Mouse (Mus musculus): Measurements from ENCODE around the gene Gtf3c2. TPM values are rescaled to one million over a fixed set of nuclear protein-coding genes. Genes with fewer than 3 reads are reported as not detected.
"Not testable (repeated sequence)": the region's sequence is repeated elsewhere in the genome, so short reads cannot be mapped to it uniquely, and the experiment has no call there.

Gtf3c2 gene
- total RNA-seq (2022): 10 to 100 TPM; 63.0 to 87.0 (median 67.8) TPM

- DNase-seq (ENCODE audit: low spot score in 2 of 2): peak; percentile 96
Observed at GRCm38 (mm10) chr5:31179766-31180630, at the start of gene Gtf3c2, which contains the start of gene Gm29609. Gtf3c2 (minus strand) TSS chr5:31180144. Gm29609 (minus strand) TSS chr5:31179911.

- no peak for DNase-seq (ENCODE audit: low spot score in 2 of 2)
Observed at GRCm38 (mm10) chr5:31226641-31227040, 46.7 kb upstream of the Gtf3c2 start.

- no peak for DNase-seq (ENCODE audit: low spot score in 2 of 2)
Observed at GRCm38 (mm10) chr5:31222696-31223095, 42.8 kb upstream of the Gtf3c2 start.

GRCm38 (mm10) chr5:31221304-31221945, 41.5 kb upstream of the Gtf3c2 start:
- DNase-seq (ENCODE audit: low spot score in 2 of 2): peak in 1 of 2 experiments; percentile 26

DNA sequence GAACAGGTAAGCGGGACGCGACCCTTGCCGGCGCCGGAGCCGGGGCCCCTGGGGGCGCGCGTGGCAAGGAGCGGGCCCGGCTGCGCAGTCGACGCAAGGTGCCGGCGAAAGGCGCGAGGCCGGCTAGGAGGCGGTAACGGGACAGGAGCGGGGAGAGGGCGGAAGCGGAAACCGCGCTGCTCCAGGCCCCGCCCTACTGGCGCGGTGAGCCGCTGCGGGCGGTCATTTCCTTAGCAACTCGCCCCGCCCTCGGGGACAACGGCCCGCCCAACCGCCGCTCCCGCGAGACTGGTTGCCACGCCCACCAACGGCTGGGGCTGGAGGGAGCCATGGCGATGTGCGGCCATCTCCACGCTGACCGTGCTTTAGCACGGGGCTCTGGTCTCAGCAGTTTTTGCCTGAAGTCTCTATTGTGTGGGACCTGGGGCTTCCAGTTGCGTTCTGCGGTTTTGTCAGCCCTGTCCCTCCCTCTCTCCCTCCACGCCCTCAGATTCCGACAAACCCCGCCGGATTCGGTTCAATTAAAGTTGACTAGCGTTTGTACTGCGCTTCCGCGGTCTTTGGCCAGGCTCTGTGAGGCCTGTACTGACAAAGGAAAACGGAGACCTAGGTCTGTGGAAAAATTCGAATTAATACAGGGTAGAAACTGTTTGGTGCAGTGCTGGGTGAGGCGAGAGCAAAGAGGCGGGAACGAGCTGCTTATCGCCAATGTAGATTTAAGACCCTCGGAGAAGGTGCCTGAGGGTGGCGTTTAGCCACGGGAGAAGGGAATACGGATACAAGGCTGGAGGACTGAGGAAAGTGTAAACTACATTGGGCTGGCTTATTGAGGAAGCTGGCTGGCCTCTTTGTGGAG, 40.7 kb upstream of the Gtf3c2 start, which contains the start of gene Ppm1g:
Gene Ppm1g, minus strand, starts transcription at position 240 of the 856 bp plus-strand sequence.
- peak; percentile 91 to 95 for DNase-seq (ENCODE audit: low spot score in 2 of 2)

DNA sequence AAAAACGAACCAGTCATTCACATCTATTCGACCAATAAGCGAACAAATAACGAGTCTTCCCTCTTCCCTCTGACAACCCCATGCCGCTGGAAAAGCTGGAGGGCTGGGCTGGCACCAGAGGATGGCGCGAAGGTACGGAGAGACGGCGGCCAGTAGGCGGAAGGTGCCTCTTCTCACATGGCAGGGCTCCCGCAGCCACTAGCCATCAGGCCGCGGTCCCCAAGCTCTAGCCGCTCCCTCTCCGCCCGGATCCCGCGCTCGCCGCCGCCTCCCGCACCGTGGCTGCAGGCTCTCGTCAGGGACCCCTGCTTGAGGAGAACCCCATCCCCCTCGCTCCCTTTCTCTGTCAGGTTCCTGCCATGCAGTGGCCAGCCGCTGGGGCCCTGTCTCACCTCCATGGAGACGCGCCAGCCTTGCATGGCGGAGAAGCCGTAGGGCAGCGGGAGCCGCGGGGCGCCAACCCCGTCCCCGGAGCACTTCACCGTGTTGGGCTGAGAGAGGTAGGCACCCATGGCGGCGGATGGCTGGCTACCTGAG, 40.0 kb upstream of the Gtf3c2 start:
- peak in 1 of 2 experiments; percentile 38 for DNase-seq (ENCODE audit: low spot score in 2 of 2)

- DNase-seq (ENCODE audit: low spot score in 2 of 2): no peak
Observed at GRCm38 (mm10) chr5:31219474-31219873, 39.5 kb upstream of the Gtf3c2 start.

DNA sequence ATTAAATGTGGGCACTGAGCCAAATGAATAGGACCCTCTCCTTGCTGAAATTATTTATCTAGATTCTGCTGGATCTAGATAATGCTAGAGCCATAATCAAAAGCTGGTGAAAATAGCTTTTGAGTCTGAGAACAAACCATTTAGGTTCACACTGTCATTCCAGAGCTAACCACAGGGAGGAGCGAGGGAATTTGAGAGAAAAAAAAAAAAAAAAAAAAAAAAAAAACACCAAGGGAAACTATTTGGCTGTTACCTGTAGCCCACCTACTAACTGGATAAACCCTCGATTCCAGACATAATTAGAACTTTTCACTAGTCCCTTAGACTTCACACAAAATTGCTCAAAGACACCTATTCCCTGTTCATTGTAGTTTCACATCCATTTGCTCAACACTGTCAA, 39.1 kb upstream of the Gtf3c2 start:
- DNase-seq (ENCODE audit: low spot score in 2 of 2): no peak

- DNase-seq (ENCODE audit: low spot score in 2 of 2): no peak
Observed at GRCm38 (mm10) chr5:31218294-31218693, 38.4 kb upstream of the Gtf3c2 start.

- not testable (repeated sequence) for DNase-seq (ENCODE audit: low spot score in 2 of 2)
Observed at GRCm38 (mm10) chr5:31216554-31216953, 36.6 kb upstream of the Gtf3c2 start.

- no peak for DNase-seq (ENCODE audit: low spot score in 2 of 2)
Observed at GRCm38 (mm10) chr5:31204421-31204820, 24.5 kb upstream of the Gtf3c2 start.

- no peak for DNase-seq (ENCODE audit: low spot score in 2 of 2)
Observed at GRCm38 (mm10) chr5:31203866-31204265, 23.9 kb upstream of the Gtf3c2 start.

GRCm38 (mm10) chr5:31202933-31203332, 23.0 kb upstream of the Gtf3c2 start:
- DNase-seq (ENCODE audit: low spot score in 2 of 2): no peak

GRCm38 (mm10) chr5:31201742-31202590, 22.0 kb upstream of the Gtf3c2 start, which contains the start of gene Zfp513:
Zfp513 (minus strand) TSS chr5:31202303.
- DNase-seq (ENCODE audit: low spot score in 2 of 2): peak; percentile 98 to 99

GRCm38 (mm10) chr5:31201042-31201741, 21.2 kb upstream of the Gtf3c2 start:
- DNase-seq (ENCODE audit: low spot score in 2 of 2): no peak

GRCm38 (mm10) chr5:31200327-31200768, 20.4 kb upstream of the Gtf3c2 start:
- no peak for DNase-seq (ENCODE audit: low spot score in 2 of 2)

DNA sequence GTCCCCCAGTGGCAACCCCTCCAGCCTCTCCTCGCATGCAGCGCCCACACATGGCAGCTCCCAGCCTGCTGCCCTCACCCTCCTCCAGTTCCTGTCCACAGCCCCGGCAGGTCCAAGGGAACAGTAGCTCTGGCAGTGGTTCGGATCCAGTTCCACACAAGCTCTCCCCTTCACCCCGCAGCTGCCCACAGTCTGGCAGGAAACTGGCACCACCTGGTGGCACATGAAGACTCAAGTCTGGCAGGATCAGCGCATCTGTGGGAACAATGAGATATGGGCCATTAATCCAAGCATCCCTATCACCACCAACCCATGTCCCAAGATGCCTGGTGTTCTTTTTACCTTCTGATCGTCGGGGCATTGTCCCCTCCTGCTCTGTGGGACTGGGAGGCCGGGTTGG, 19.9 kb upstream of the Gtf3c2 start:
- DNase-seq (ENCODE audit: low spot score in 2 of 2): no peak

DNA sequence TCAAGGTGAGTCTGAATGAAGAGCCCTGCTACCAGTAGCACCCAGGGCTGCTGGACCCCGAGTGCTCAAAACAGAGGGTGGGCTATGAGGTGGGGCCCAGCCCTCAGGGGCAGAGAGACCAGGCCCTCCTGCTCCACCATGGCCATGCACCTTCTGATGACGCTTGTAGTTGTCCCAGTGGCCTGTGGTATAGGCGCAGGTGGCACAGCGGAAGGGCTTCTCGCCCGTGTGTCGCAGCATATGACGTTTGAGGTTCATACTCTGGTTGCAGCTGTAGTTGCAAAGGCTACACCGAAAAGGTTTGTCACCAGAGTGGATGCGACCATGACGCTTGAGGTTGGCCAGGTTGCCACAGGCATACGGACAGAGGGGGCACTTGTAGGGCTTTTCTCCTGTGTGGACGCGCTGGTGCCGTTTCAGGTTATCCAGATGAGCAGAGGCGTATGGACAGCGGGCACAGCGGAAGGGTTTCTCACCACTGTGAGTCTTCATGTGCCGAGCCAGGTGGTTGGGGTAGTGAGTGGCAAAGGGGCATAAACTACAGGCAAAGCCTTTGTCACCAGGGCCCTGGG, 19.5 kb upstream of the Gtf3c2 start:
- DNase-seq (ENCODE audit: low spot score in 2 of 2): no peak

All from layer of hippocampus, adult 8-10 months (tissue).